ENCODE assay signal across 9 mouse cellular contexts in genomic region chr13:37514641-37515305, GRCm38 (mm10).
A peak's percentile ranks its signal among the peaks of the same experiment; 100 is the strongest.
DNase-seq lines count a peak whose midpoint lies in the region; ATAC-seq and TF ChIP-seq lines count a peak whose summit lies in the region.
"Had no signal": no experiment of that assay in that cellular context is flagged by ENCODE, and none has a peak within 500 bp of the region (broad histone marks: within the 10 kb centered on the region; RNA-seq: fewer than 3 reads in every experiment).

No protein-coding gene starts in this region.

- intact Hi-C loops in left cerebral cortex, postnatal 4 days (cut with DNase I): no loop called here

- 82% methylated on average over 12 of the region's 12 CpGs for WGBS in liver, adult 2 months
- whole genome bisulfite sequencing in forebrain, embryonic 13.5 days: 72% methylated on average over 12 of the region's 12 CpGs
- WGBS in limb, embryonic 13.5 days: 68% methylated on average over 12 of the region's 12 CpGs
- 54% methylated on average over 12 of the region's 12 CpGs for WGBS in small intestine, adult 2 months

- no peak for TF ChIP-seq POLR2A in liver, adult 2 months (IDR thresholded peaks at IDR 0.05; ENCODE audit: extremely low read depth, insufficient read depth, low read length)
- TF ChIP-seq POLR2A in small intestine, adult 2 months (IDR thresholded peaks at IDR 0.05; ENCODE audit: low read depth, low read length): no peak

- no peak overlapping the region for H3K9ac ChIP-seq in liver, adult 2 months (ENCODE audit: low read depth, low read length)
- 0 out of 2 replicates have a peak overlapping the region, but pooled peaks have one; percentile 30 for H3K9ac ChIP-seq in forebrain, embryonic 13.5 days
- 0 out of 2 replicates have a peak overlapping the region, but pooled peaks have one; percentile 8 for H3K9ac ChIP-seq in limb, embryonic 13.5 days

- peak overlapping the region; percentile 50 for H3K4me2 ChIP-seq in forebrain, embryonic 13.5 days
- H3K4me2 ChIP-seq in limb, embryonic 13.5 days (replicated peaks): peak overlapping the region; percentile 53

- H3K4me1 ChIP-seq in liver, adult 2 months (ENCODE audit: control insufficient read depth, insufficient read depth, low read length): peaks cover 11% of the 10 kb centered on the region
- H3K4me1 ChIP-seq in forebrain, embryonic 13.5 days: peaks cover 27% of the 10 kb centered on the region
- peaks cover 22% of the 10 kb centered on the region for H3K4me1 ChIP-seq in limb, embryonic 13.5 days
- peaks cover 25% of the 10 kb centered on the region for H3K4me1 ChIP-seq in small intestine, adult 2 months (ENCODE audit: control insufficient read depth, insufficient read depth, insufficient read length, low read length)

- TF ChIP-seq CTCF in liver, adult 2 months (IDR thresholded peaks at IDR 0.05; ENCODE audit: low read depth, low read length): no peak
- no peak for TF ChIP-seq CTCF in small intestine, adult 2 months (IDR thresholded peaks at IDR 0.05; ENCODE audit: extremely low read depth, insufficient read length, insufficient replicate concordance, low read depth, low read length)

- H3K27me3 ChIP-seq in liver, adult 2 months (ENCODE audit: control insufficient read depth, insufficient read depth, low read length): no peaks in the 10 kb centered on the region
- no peaks in the 10 kb centered on the region; the same call in 1 of the 2 replicates for H3K27me3 ChIP-seq in forebrain, embryonic 13.5 days
- 0 out of 2 replicates have a peak, but pooled peaks cover 2% of the 10 kb centered on the region for H3K27me3 ChIP-seq in limb, embryonic 13.5 days
- no peaks in the 10 kb centered on the region for H3K27me3 ChIP-seq in small intestine, adult 2 months (ENCODE audit: control insufficient read depth, insufficient read depth, low read length)

- H3K79me2 ChIP-seq in liver, adult 2 months (ENCODE audit: control insufficient read depth, insufficient read depth, low read length): no peaks in the 10 kb centered on the region

- no peaks in the 10 kb centered on the region for H3K9me3 ChIP-seq in forebrain, embryonic 13.5 days (replicated peaks)
- H3K9me3 ChIP-seq in limb, embryonic 13.5 days: no peaks in the 10 kb centered on the region

- H3K36me3 ChIP-seq in liver, adult 2 months (ENCODE audit: control insufficient read depth, insufficient read depth, low read length): no peaks in the 10 kb centered on the region
- H3K36me3 ChIP-seq in forebrain, embryonic 13.5 days (ENCODE audit: poor library complexity, severe bottlenecking): no peaks in the 10 kb centered on the region
- H3K36me3 ChIP-seq in limb, embryonic 13.5 days: no peaks in the 10 kb centered on the region
- H3K36me3 ChIP-seq in small intestine, adult 2 months (ENCODE audit: control insufficient read depth, insufficient read depth, low read length): no peaks in the 10 kb centered on the region

- no peak overlapping the region for H3K4me3 ChIP-seq in liver, adult 2 months (ENCODE audit: insufficient read depth, low read depth, low read length)
- H3K4me3 ChIP-seq in forebrain, embryonic 13.5 days: no peak overlapping the region
- no peak overlapping the region for H3K4me3 ChIP-seq in limb, embryonic 13.5 days
- no peak overlapping the region for H3K4me3 ChIP-seq in small intestine, adult 2 months (ENCODE audit: low read depth, low read length)

- no peak for DNase-seq in liver, adult 2 months (ENCODE audit: extremely low read depth, low read depth, low spot score)
- no peak for DNase-seq in liver
- DNase-seq in left cerebral cortex, postnatal 4 days: no peak
- DNase-seq: thymus, postnatal 4 days had no signal

- peak overlapping the region; percentile 50 for H3K27ac ChIP-seq in liver, adult 2 months (replicated peaks; ENCODE audit: insufficient read depth, low read depth, low read length)
- H3K27ac ChIP-seq in forebrain, embryonic 13.5 days: peak overlapping the region; percentile 82
- peak overlapping the region; percentile 63 for H3K27ac ChIP-seq in limb, embryonic 13.5 days
- peak overlapping the region; percentile 57 for H3K27ac ChIP-seq in small intestine, adult 2 months (ENCODE audit: insufficient read depth, low read depth, low read length)

- no peak for ATAC-seq in forebrain, embryonic 13.5 days
- ATAC-seq in limb, embryonic 13.5 days (ENCODE audit: low FRiP score, low read depth): no peak
- no peak for ATAC-seq in erythroblast, adult 5-6 weeks (replicated peaks; ENCODE audit: low FRiP score, poor library complexity, severe bottlenecking)
- ATAC-seq in monocyte, adult 5-6 weeks (replicated peaks; ENCODE audit: insufficient number of reproducible peaks, low FRiP score, low TSS enrichment, poor library complexity, severe bottlenecking): no peak
